Mouse (Mus musculus) T-helper 2 cell (primary cell): Measurements from ENCODE around the gene Hipk3.

Source experiments
- in situ Hi-C: fragments of 300-600 bp; cut with MboI, MseI; formaldehyde crosslinking; loops from one replicate; pipeline ENCODE4 v1.15.1; 2025; ENCODE audit warnings: high pct_unique_total_duplicates

Gene Hipk3

DNA sequence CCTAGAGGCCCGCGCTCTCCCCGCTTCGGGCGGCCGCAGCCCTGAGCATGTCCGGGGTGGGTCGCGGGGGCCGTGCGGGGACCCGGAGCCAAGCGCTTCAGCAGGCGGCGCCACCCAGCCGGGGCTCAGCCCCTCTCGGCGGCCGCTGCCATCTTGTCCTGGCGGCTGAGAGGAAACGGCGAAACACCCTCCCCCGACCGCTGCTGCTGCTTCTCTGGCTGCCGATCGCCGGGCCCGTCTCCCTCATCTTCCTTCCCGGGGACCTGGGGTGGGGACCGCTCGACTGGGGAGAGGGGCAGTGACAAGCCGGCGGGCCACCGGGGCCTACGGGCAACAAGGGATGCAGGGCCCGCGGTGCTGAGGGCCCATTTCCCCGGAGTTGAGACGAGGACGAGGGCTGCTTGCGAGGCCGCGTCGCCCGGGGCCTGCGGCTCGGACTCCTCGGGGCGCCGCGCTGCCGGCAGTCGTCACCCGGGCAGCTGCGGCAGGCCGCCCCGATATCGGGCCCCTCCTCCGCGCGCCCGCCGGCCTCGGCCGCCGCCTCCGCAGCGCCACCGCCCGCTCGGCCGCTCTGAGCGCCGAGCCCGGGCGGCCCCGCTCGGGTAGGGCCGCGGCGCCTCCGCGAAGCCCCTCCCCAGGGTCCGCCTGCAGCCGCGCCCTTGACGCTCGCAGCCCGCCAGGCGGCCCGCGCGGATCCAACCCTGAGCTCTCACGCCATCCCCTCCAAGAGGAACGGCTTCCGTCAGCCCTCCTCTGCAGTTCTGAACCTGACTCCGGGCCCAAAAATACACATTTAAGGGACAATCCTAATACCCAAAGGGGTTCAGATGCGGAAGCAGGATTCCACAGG is at the start of gene Hipk3:
Gene Hipk3, minus strand, starts transcription at position 496 of the 850 bp plus-strand sequence.
- in situ Hi-C loops, result no loop called here

DNA sequence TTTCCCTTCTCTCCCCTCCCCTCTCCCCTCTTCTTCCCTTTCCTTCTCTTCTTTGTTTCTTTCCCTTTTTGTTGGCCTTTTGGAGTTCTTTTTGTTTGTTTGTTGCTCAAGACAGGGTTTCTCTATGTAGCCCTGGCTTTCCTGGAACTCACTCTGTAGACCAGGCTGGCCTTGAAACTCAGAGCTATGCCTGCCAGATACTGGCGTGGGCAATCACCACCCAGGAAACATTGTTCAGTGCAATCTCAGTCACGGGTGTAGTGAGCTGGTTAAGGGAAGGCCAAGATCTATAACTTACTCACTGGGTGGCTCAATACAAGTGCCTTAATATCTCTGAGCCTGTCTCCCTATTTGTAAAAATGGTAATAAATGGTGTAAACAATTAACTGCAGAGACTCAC is 46.0 kb upstream of the Hipk3 start:
- in situ Hi-C loops, result no loop called here

DNA sequence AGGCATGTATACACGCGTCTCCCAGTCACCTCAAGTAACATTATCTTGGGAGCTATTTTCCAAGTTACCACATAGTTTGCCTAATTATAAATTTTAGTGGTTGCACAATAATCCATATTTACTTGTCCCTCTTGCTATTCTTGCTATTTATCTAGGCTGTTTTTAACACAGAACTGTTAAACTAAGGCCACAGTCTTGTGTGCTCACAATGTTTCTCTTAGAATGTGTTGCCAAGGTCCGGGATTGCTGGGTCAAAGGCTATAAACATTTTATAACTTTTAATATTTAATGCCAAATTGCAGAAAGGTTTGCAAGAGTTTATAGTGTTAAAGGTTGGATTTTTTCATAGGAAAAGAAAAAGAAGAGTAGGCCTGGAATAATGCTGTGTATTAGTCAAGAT is 40.5 kb upstream of the Hipk3 start:
- in situ Hi-C loops, result loop anchor here (5.0 kb wide), 1 partner anchor 33 kb away; no protein-coding TSS in a partner anchor

DNA sequence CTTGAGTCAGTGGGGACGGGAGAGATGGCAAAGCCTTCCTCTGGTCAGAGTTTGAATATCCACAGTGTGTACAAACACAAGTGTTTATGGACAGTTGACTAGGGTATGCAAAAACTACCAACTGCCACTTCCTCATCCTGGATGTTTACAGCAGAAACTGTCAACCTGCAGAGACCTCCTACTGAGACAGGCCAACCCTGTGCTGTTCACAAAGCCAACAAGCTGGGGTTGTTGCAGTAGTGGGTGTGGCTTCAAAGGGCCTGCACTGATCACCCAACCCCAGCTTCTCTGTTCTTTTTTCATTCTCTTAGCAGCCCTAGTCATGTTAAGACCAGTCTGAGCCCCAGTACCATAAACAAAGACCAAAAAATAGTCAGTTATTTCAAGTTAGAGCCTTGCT is 38.3 kb upstream of the Hipk3 start:
- in situ Hi-C loops, result loop anchor here (5.0 kb wide), 1 partner anchor 35 kb away; no protein-coding TSS in a partner anchor

DNA sequence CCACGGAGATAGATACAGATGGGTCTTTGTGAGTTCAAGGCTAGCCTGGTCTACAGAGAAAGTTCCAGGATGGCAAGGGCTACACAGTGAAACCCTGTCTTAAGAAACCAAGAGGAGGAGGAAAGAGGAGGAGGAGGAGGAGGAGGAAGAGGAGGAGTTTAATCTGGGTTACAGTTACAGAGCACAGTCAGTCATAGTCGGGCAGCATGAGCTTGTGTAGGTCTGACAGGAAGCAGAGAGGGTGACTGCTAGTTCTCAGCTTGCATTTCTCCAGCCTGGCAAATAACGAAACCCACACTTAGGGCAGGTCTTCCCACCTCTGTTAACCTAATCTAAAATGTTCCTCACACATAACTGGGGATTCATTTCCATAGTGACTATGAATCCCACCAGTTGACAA is 32.3 kb upstream of the Hipk3 start:
- in situ Hi-C loops, result no loop called here

DNA sequence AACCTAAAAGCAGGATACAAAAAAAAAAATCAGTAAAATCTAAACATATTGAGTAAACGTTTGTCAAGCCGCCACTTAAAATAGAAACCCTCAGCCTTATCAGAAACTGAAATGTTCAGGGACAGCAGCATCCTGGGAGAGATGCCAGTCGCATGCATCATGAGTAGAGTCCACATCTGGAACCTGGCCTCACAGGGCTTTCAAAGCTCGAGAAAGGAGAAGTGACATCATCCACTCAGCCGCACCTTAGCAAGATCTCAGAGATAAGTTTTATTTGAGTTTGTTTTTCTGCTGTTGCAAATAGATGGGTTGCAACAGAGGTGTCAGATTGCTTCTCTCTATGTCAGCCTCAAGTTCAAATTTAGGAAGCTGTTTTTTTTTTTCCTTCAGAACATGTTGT is 31.3 kb upstream of the Hipk3 start:
- in situ Hi-C loops, result no loop called here

DNA sequence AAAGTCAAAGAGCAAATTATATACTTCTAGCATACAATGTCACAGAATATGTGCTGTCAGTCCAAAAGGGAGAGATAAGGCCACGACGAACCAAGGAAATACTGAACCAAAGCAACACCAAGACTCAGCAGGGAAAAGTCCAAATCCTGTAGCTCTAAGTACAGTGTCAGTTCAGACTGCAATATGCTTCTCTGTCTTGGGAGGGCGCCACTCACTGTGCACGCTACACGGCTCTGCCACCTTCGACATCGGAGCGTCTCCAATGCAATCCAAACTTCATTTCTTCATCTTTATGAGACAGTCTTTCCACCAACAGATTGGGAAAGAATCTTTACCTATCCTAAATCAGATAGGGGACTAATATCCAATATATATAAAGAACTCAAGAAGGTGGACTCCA is 17.4 kb upstream of the Hipk3 start:
- in situ Hi-C loops, result no loop called here

DNA sequence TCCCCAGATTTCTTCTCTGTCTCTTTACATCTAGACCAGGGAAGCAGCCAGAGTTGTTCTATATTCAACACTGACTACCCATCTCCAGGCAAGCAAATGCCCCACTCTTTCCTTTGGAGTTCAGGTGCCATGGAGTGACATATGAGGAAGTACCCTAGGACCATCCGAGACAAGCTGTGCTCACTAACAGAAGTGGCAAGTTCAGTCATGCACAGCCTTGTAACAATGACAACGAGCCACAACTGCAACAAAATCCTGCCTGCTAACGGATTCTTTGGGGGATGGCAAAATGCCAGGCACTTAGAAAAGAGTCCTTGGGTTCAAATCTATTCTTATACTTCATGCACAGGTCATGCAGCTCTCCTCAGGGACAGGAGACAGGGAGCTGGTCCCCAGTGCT is 8.1 kb upstream of the Hipk3 start:
- in situ Hi-C loops, result no loop called here

DNA sequence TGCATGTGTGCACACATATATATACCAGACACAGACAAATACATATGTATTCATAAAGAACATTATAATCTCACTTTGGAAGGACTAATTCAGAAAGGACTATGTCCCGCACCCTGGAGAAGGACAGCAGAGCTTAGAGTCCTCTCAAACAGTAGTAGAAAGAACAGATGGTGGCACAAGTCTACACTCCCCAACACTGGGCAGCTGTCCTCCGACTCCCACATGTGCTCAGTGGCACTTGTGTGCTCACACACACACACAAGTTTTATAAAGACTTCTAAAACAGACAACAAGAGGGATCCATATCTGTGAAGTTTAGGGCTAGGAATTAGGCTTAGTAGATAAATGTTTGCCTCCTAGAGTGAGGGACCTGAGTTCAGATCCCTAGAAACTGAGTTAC is 6.8 kb upstream of the Hipk3 start:
- in situ Hi-C loops, result no loop called here

DNA sequence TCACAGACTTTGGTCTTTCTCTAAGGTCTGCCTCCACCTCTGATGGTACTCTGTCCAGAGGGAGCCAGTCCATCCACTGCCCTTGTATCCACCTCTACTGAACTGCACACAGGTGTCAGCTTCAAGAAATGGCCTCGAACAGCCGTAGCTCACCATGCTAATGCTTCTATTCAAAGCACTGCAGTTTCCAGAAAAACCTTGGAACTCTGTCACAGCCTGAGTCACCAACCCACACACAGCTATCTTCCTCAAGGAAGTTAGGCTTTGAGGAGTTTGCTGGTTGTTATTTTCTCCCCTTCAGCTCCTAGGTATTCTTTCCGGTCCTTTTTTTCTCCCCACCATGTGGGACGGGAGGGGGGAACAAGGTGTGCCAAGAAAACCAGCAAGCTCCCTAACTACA is 3.5 kb upstream of the Hipk3 start:
- in situ Hi-C loops, result no loop called here

DNA sequence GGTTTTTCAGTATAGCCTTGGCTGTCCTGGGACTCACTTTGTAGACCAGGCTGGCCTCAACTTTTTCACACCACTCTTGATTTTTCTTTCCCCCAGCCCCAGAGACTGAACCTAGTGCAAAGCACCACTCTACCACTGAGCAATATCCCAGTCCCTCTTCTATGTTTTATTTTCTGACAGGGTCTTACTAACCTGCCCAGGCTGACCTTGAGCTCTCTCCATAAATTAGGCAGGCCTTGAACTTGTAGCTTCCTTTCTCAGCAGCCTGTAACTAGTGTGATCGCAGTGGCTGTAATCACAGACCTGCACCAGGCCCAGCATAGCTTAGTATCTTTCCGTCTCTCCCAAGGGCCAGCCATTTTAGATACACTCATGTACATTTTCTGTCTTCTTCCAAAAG is 3.0 kb upstream of the Hipk3 start:
- in situ Hi-C loops, result no loop called here

DNA sequence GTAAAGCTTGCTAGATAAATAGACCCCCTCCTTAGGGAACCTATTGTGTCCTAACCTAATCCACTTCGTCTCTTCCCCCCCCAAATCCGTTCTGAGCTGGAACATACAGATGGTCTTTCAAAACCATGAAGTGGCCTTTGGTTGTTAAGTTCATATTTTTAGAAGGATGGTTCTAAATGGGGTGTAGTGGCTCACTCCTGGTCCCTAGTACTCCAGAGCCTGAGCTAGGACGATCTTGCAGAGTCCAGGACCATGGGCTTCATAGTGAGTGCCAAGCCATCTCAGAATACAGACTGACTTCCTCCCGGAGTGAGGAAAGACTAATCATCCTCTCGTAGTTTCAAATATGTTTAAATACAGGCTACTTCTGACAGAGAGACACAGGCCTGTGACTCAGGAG is 2.0 kb upstream of the Hipk3 start:
- in situ Hi-C loops, result no loop called here

DNA sequence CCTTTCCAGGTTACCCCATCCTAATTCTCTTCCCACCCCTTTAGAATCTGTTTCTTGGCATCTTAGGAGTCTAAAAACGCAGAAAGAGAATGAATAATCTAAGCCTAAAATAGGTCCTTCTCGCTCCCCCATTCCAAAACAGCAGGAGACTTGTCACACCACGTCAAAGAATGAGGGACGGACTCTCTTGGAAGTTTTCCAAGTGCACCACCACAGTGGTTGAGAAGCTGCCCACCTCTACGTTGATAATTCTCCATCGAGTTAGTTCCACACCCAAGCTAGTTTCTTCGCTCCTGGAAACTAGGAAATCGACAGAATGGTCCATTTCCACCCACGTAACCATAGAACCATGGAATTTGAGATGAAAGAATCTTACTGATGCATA is 547 bp upstream of the Hipk3 start:
- in situ Hi-C loops, result no loop called here

DNA sequence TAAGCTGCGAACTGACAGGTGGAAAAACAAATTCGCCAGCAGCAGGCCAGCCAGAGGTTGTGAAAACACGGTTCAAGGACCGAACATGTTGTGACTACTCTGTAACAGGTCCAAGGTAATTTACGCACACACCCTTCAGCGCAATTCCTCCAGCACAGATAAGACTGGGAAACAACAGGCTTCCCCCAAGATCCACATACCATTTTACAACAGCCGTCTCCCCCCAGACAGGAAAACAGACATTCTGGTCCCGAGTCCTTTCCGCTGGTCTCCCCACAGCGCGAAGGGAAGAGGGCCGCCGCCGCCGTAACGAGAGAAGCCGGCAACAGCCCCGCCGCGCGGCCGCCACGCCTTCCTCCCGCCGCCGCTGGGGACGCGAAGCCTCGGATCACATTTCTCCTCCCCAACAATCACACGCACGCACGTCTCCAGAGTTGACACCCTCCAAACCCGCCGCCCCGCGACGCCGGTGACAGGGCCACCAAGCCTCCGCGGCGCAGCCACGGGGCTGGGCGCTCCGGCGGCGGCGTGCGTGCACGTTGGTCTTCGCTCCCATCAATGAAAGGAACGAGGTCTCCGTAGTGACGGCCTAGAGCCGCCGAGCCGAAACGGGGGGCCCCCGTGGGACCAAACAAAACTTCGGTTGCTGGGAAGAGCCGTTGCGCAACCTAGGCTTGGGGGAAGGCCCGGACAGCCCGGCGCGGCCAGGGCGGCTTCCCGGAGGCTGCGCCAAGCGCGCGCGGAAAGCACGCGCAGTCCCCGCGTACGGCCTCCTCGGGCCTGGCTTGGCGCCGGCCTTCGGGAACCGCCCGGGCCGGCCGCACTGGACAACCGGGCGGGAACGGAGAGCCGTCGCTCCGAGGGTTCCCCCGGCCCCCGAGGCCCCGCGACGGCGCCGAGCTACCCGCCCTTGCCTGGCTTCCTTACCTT is 960 bp downstream of the Hipk3 start:
- in situ Hi-C loops, result no loop called here

DNA sequence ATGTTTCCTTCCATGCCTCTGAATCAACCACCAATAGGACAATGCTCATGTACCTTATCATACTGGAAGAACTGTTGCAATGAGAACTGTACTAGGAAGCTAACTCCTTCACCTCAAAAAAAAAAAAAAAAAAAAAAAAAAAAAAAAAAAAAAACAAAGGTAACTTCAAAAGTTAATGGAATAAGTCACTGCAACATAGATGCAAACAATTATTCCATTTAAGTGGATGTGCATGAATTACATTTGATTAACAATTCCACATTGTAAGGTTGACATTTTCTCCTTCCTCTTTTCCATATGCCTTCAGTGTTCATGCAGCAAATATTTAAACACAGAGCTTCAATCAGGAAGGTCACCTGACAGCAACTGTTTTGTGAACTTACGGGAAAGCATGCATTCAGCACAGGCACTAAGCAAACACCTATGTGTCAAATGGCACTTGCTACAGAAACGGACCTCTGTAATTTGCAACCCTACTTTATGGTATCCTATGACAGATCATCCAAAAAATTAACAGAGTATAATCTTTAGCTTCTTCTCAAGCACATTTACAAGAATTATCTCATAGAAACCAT is 2.9 kb downstream of the Hipk3 start:
- in situ Hi-C loops, result no loop called here

DNA sequence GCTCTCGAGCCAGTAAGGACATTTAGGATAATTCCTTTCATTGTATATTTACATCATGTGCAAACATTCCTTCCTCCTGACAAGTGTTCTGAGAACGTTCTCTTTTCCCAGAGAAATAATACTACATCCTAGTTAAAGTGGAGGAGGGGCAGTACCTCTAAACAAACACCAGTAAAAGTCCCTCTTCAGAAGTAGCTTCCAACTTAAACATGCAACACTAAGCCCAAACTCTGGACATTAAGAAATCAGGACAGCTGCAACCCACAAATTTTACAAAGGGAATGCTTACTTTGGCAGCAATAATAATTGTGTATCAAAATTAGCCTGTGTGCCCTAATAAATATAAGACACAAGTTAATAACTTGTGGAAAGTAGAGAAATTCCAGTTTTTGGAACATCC is 3.5 kb downstream of the Hipk3 start:
- in situ Hi-C loops, result no loop called here

DNA sequence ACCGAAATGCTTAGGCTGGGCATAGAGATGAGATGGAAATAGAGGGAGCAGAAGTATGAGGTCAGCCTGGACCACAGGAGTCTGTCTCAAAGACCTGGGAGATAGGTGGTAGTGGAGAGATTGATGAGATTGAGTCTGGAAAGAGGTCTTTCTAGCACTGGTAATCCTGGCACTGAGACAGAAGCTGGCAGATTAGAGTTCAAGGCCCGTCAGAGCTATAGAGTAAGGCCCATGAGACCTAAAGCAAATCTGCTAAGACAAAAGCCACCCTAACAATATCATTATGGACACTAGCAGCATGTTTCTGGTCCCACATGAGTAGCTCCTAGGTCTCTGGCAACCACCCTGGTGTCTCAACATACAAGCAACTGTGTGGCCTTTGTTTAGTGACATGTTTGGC is 4.4 kb downstream of the Hipk3 start:
- in situ Hi-C loops, result no loop called here

DNA sequence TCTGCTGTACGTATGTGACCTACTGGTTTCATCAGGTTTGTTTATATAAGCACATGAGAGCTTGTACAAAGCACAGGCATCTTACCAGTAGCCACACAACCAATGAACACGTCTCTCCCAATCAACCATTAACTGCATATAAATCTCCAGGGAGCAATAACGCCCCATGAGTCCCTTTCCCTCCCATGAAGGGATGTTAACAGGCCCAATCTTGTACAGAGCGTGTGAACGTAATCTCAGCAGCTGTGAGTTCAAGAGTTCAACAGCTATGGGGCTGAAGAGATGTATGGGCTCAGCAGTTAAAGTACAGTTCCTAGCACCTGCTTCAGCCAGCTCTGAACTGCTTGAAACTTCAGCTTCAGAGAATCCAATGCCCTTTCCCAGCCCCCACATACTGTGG is 9.8 kb downstream of the Hipk3 start:
- in situ Hi-C loops, result no loop called here

DNA sequence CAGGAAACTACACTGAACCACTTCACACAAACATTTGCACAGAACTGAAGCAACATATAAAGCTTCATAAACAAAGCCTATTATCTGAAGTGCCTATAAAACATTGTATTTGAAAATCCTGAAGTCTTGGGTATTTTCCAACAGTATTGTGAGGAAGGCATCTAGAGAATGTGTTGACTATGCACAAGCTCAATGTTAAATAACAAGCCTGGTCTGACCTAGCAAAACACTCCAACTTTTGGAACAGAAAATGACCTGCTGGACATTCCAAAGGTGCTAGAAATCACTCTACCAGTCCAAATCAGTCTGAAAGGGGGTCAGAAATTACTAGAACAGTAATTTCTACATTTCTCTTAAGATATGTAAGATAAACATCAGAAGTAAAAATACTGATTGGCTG is 12.1 kb downstream of the Hipk3 start:
- in situ Hi-C loops, result no loop called here

DNA sequence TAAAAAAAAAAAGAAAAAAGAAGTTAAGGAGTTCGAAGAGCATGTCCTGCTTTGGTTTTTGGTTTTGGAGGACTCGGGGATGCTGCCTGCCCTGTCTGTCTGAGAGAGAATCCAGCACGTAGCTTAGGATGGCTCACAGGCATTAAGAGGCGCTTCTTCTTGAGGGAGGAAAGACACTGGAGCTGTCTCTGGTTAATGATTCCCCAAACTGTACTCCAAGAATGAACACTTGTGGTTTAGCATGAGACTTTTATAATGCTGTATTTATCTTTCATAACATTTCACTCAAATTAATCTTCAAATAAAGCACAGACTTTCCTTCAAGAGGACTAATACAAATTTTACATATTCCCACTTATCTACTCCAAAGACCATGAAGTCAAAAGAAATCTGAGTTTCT is 15.2 kb downstream of the Hipk3 start:
- in situ Hi-C loops, result loop anchor here (10.0 kb wide), 1 partner anchor 1834 kb away; no protein-coding TSS in a partner anchor

DNA sequence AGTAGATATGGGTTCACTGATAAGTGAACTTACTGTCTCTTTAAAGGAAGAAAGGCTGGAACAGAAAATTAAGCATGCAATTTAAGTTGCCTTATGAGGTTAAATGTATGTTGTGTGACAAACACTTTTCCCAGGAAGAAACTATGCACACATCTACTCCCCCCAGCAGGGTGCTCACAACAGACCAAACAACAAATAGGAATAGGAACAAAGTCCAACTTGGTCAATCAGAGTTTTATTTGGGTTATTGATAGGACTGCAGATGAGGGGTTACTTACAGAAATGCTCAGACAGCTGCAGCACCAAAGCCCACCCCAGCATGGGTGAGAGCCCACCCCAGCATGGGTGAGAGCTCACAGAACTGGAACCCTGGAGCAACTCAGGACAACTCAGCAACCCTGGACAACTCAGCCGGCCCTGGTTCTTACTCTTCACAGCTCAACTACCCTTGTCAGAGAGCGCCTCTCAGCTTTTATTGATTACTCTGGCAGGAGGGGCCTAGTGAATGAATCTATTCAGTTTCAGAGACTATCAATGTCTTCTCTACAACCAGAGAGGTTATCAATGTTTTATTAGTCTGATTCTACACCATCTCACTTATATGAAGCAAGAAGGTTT is 16.7 kb downstream of the Hipk3 start:
- in situ Hi-C loops, result loop anchor here (10.0 kb wide), 1 partner anchor 1833 kb away; no protein-coding TSS in a partner anchor

DNA sequence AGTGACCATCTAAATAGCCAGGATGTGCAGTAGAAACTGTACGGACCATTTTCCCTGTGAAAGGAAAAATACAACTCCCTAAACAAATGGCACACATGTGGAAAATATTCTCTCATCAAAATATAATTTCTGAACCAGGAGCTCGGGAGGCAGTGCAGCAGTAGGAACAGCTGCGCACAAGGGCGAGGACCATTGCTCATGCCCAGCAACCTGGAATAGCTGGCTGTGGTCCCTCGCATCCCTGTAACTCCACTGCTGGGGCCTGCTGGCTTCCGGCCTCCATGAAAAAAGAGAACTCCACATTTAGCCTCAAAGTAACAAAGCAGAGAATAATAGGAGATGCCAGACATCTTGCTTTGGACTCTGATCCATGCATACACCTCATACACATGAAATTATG is 22.2 kb downstream of the Hipk3 start:
- in situ Hi-C loops, result loop anchor here (10.0 kb wide), 1 partner anchor 1827 kb away; no protein-coding TSS in a partner anchor
